Mouse (Mus musculus): ENCODE measurements around the gene Sppl2a. TPM values are rescaled to one million over a fixed set of nuclear protein-coding genes. Genes with fewer than 3 reads are reported as not detected.
A peak's percentile ranks its signal among the peaks of the same experiment; 100 is the strongest.
"Not testable (repeated sequence)": the region's sequence is repeated elsewhere in the genome, so short reads cannot be mapped to it uniquely, and the experiment has no call there.

The Sppl2a gene
- polyA plus RNA-seq (2015; fragmentation: Nextera tagmentation; extraction: Ambion mirVana) = 48.3 and 48.4 TPM in 2 replicates

DNA sequence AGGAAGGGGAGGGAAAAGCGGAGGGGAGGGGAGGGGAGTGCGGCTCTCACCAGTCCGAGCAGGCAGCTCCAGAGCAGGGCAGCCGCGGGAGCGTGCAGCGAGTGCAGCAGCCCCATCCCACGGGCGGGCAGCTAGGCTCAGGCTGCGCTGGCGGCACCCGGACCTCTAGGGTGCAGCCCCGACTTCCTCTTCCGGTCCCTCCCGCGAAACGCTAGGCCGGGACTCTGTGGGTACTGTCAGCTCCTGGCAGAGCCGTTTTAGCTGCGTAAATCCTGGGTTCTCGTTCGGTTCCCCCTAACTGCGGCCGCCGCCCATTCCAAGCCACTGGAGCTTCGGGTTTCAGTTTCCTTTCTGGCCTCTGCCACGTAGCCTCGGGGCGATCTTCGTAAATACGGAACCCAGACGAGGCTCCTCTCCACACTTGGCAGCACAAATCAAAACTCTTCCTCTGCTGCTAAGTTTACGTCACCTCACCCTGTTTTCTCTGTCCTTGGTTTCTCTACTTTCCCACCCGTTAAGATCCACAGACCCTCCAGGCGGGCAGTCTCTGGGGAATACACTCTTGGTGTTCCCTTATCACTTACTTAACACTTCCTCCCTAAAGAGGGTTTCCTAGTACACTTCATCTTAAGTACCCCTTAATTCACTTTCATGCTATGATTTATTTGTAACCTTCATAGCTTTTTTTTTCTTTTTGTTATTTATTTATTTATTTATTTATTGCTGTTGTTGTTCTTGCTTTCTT is at the start of gene Sppl2a:
Gene Sppl2a, minus strand, starts transcription at position 339 of the 745 bp plus-strand sequence.
- peak within 1 kb of the TSS; percentile 57 for H3K4me2 ChIP-seq
- H3K27me3 ChIP-seq (replicated peaks) = no peaks in the 10 kb centered on the region
- H3K9me3 ChIP-seq = no peaks in the 10 kb centered on the region
- ATAC-seq (ENCODE audit: insufficient read depth, low FRiP score, low read depth) = peak; percentile 99
- no peaks in the 10 kb centered on the region; the same call in 1 of the 2 replicates for H3K4me1 ChIP-seq
- no peaks in the 10 kb centered on the region for H3K36me3 ChIP-seq
- H3K4me3 ChIP-seq (replicated peaks) = peak within 1 kb of the TSS; percentile 67
- peak within 1 kb of the TSS; percentile 99 for H3K27ac ChIP-seq
- H3K9ac ChIP-seq = peak within 1 kb of the TSS; percentile 66
- under 1% methylated on average over 35 of the region's 35 CpGs for WGBS

DNA sequence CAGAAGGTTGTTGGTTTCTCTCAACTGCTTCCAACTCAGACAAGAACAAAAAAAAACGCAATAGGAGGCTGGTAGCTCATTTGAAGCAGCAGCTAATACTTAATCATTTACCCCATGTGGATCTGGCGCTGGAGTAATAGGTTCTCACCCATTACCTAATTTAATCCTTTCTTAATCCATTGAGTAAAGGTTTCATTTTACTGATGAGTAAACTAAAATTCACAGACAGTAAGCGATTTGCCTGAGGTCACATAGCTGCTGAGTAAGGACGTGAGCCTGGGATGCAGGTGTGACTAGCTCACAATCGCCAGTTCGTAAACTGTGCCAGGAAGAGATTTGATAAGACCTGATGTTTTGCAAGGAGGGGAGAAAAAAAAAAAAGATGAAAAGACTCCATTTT is 44.4 kb upstream of the Sppl2a start:
- Histone ChIP-seq H3K9me3 (no peaks in the 10 kb centered on the region), H3K4me3 (replicated peaks) (no peak overlapping the region), H3K9ac (no peak overlapping the region), H3K27ac (no peak overlapping the region), H3K4me1 (no peaks in the 10 kb centered on the region), H3K4me2 (no peak overlapping the region), H3K36me3 (no peaks in the 10 kb centered on the region), H3K27me3 (replicated peaks) (no peaks in the 10 kb centered on the region)
- 59% methylated on average over 6 of the region's 6 CpGs for WGBS
- ATAC-seq (ENCODE audit: insufficient read depth, low FRiP score, low read depth) = no peak

DNA sequence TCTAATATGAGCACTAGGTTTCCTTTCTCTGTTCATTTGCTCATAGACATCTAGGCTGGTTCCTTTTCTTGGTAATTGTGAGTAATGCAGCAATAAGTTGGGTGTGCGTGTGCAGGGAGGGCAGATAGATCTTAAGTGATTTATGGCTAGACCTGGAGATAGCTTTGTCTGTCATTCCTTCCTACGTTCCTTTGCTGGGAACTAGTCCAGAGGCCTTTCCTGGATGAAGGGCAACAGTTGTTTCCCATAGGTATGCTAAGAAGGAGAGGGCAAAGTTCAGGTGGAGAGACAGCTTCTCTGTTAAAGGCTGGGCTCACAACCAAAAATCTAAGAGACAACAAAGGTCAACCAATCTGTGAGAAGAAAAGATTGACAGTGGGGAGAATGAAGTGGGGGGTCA is 28.7 kb upstream of the Sppl2a start:
- Histone ChIP-seq H3K9me3 (no peaks in the 10 kb centered on the region), H3K36me3 (no peaks in the 10 kb centered on the region), H3K27me3 (replicated peaks) (no peaks in the 10 kb centered on the region), H3K4me2 (no peak overlapping the region), H3K4me3 (replicated peaks) (no peak overlapping the region), H3K4me1 (no peaks in the 10 kb centered on the region), H3K9ac (no peak overlapping the region), H3K27ac (no peak overlapping the region)
- 60% methylated on average over 2 of the region's 2 CpGs for WGBS
- no peak for ATAC-seq (ENCODE audit: insufficient read depth, low FRiP score, low read depth)

DNA sequence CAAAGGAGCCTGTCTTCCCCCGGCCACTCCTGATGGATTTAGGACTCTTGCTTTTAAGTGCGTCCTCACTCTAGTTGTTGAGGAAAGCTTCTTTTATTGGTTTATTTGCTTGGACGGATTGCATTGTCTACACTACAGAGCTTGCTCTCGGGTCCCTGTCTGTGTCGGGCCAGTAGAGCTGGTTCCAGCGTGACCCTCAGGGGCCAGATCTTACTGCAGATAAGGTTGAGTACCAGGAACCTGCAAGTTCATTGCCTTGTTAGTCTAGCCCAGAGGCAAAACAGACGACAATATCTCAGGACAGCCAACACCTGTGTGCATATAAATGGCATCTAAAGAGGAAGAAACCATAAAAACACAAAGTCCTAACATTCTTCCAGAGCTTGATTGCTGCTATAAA is 22.6 kb upstream of the Sppl2a start:
- H3K4me2 ChIP-seq = no peak overlapping the region

DNA sequence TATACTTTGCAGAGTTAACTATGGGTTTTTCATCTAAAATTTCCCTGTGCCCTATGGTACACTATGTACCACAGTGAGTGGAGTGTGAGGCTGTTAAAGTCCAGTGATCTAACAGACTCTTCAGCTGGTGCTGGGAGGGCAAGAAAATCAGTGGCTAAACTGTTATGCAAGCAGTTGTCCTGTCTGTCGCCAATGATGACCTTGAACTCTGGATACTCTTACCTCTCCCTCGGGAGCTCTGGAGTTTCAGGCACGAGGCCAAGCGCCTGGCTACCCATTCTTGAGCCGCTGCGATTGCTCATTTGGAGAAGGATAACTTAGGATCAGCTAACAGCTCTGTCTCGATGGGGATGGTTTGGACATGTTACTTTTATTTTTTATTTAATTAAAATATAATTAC is 18.1 kb upstream of the Sppl2a start:
- WGBS = 67% methylated on average over 7 of the region's 7 CpGs
- Histone ChIP-seq H3K36me3 (no peaks in the 10 kb centered on the region), H3K4me2 (no peak overlapping the region)

More for the DNA sequence above, 22.6 kb upstream of the Sppl2a start:
- WGBS = 56% methylated on average over 7 of the region's 7 CpGs
- Histone ChIP-seq H3K36me3 (no peaks in the 10 kb centered on the region), H3K4me3 (replicated peaks) (no peak overlapping the region), H3K27ac (no peak overlapping the region), H3K27me3 (replicated peaks) (no peaks in the 10 kb centered on the region), H3K9me3 (no peaks in the 10 kb centered on the region), H3K9ac (no peak overlapping the region), H3K4me1 (no peaks in the 10 kb centered on the region)
- ATAC-seq (ENCODE audit: insufficient read depth, low FRiP score, low read depth) = no peak

DNA sequence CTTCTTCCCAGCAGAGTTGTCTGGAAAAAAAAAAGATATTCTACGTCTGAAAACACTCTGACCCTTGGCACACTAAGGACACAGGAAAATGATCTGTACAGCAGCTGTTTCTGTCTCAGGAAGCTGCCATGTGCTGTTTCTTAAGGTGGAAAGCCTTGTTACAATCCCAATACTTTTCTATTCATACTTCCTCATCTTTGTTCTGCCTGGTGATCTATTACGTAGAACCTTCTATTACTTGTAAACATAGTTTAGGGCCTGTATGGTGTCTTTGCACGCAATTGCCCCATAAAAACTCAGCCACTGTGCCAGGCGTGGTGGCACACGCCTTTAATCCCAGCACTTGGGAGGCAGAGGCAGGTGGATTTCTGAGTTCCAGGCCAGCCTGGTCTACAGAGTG is 17.4 kb upstream of the Sppl2a start:
- no peaks in the 10 kb centered on the region for H3K27me3 ChIP-seq (replicated peaks)
- H3K4me2 ChIP-seq = no peak overlapping the region
- ATAC-seq (ENCODE audit: insufficient read depth, low FRiP score, low read depth) = no peak
- H3K9ac ChIP-seq = no peak overlapping the region
- H3K27ac ChIP-seq = no peak overlapping the region
- H3K9me3 ChIP-seq = no peaks in the 10 kb centered on the region
- H3K4me1 ChIP-seq = no peaks in the 10 kb centered on the region
- H3K36me3 ChIP-seq = no peaks in the 10 kb centered on the region
- WGBS = 70% methylated on average over 5 of the region's 5 CpGs
- H3K4me3 ChIP-seq (replicated peaks) = no peak overlapping the region

More for the DNA sequence above, 18.1 kb upstream of the Sppl2a start:
- no peak for ATAC-seq (ENCODE audit: insufficient read depth, low FRiP score, low read depth)
- Histone ChIP-seq H3K27ac (no peak overlapping the region), H3K27me3 (replicated peaks) (no peaks in the 10 kb centered on the region), H3K9me3 (no peaks in the 10 kb centered on the region), H3K4me1 (no peaks in the 10 kb centered on the region), H3K9ac (no peak overlapping the region), H3K4me3 (replicated peaks) (no peak overlapping the region)

DNA sequence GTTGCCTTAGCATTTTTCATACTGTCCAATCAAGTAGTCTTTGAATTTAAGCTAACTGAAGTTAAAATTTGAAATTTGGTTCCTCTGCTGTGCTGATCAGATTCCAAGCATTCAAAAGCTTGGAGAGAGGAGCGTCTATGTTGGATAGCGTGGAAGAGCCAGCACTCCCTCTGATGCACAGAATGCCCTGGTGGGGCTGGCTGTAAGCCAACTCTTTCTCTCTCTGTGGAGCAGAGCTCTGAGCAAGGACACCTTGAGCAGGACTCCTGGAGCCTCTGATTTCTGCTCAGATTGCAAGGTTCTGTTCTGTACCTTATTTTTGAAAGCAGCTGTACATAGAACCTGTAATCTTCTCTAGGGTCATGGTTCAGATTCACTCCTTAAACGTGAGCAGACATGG is 16.8 kb upstream of the Sppl2a start:
- no peak overlapping the region for H3K27ac ChIP-seq
- H3K4me3 ChIP-seq (replicated peaks) = no peak overlapping the region
- no peak for ATAC-seq (ENCODE audit: insufficient read depth, low FRiP score, low read depth)
- H3K9me3 ChIP-seq = no peaks in the 10 kb centered on the region
- H3K9ac ChIP-seq = no peak overlapping the region
- H3K4me1 ChIP-seq = no peaks in the 10 kb centered on the region
- no peaks in the 10 kb centered on the region for H3K27me3 ChIP-seq (replicated peaks)
- WGBS = 42% methylated on average over 3 of the region's 3 CpGs
- no peak overlapping the region for H3K4me2 ChIP-seq
- H3K36me3 ChIP-seq = no peaks in the 10 kb centered on the region

DNA sequence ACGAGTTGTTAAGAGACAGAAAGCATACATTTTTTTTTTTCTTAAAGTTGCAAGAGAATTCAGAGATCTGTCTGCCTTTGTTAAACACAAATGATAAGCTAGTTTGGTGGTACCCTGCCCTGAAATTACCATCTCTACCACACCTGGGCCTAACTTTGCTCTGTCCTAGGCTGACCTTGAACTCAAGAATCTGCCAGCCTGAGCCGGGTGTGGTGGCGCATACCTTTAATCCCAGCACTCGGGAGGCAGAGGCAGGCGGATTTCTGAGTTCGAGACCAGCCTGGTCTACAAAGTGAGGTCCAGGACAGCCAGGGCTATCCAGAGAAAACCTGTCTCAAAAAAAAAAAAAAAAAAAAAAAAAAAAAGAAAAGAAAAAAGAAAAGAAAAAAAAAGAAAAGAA is 16.3 kb upstream of the Sppl2a start:
- 77% methylated on average over 6 of the region's 6 CpGs for WGBS
- not testable (repeated sequence) for H3K4me1 ChIP-seq; H3K4me3 ChIP-seq (replicated peaks); H3K36me3 ChIP-seq; ATAC-seq (ENCODE audit: insufficient read depth, low FRiP score, low read depth); H3K27ac ChIP-seq; H3K9ac ChIP-seq; H3K27me3 ChIP-seq (replicated peaks); H3K9me3 ChIP-seq; H3K4me2 ChIP-seq

DNA sequence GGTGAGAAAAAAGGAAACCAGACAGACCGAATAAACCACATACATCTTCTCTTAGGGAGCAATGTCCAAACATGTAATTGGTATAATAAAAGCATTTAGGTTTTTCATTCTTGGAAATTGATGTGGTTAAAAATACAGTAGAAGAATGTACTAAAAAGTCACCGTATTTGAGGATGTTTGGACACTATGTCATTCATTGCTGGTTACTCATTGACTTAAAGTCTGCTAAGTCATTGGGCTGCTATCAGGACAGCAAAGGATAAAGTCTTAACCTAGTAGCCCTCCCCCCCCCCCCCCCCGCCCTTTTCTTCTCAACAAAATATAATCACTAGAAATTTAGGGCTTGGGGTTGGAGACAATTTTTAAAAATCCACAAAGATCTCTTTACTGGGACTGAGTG is 15.2 kb upstream of the Sppl2a start:
- Histone ChIP-seq H3K4me1 (no peaks in the 10 kb centered on the region), H3K9me3 (no peaks in the 10 kb centered on the region), H3K36me3 (no peaks in the 10 kb centered on the region), H3K9ac (no peak overlapping the region), H3K4me3 (replicated peaks) (no peak overlapping the region), H3K27ac (no peak overlapping the region), H3K27me3 (replicated peaks) (no peaks in the 10 kb centered on the region), H3K4me2 (no peak overlapping the region)
- ATAC-seq (ENCODE audit: insufficient read depth, low FRiP score, low read depth) = no peak
- 80% methylated on average over 2 of the region's 3 CpGs for WGBS

DNA sequence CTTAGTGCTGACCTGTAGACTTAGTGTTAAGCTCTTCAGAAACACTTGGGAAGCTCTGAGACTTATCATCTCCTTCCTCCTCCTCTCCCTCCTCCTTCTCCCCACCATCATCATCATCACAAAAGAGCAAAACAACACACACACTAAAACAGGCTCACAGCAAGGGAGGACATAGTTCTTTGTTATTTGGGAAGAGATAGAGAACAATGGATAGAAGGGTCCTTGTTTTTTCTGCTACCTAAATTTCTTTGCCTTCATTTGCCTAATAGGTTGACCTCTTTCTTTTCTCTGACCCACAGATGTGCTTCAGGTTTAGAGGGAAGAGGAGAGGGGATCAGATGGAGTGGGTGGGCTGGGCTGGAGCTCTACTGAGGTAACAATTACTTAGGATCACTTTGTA is 14.6 kb upstream of the Sppl2a start:
- H3K36me3 ChIP-seq = no peaks in the 10 kb centered on the region
- no peak for ATAC-seq (ENCODE audit: insufficient read depth, low FRiP score, low read depth)
- no peak overlapping the region for H3K27ac ChIP-seq
- H3K27me3 ChIP-seq (replicated peaks) = no peaks in the 10 kb centered on the region
- H3K4me3 ChIP-seq (replicated peaks) = no peak overlapping the region
- no peak overlapping the region for H3K9ac ChIP-seq
- H3K9me3 ChIP-seq = no peaks in the 10 kb centered on the region
- H3K4me1 ChIP-seq = no peaks in the 10 kb centered on the region
- no peak overlapping the region for H3K4me2 ChIP-seq

DNA sequence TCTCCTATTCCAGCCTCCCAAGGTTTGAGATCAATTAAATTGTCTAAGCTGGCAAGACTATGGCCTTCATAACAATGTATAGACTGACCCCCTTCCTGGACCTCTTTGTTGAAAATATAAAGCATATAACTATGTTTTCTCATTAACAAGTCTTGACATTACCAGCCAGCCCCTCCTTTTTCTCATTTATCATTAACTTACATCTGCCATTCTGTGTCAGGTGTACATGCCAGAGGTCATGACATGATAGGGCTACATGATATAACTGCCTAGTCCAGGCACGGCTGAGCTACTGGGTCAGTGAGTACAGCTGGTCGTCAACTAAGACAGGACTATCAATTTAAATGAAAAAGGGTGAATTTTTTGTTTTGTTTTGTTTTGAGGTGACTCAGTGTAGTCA is 10.2 kb upstream of the Sppl2a start:
- Histone ChIP-seq H3K36me3 (no peaks in the 10 kb centered on the region), H3K9ac (no peak overlapping the region), H3K27ac (no peak overlapping the region), H3K9me3 (no peaks in the 10 kb centered on the region), H3K4me1 (no peaks in the 10 kb centered on the region), H3K27me3 (replicated peaks) (no peaks in the 10 kb centered on the region), H3K4me3 (replicated peaks) (no peak overlapping the region), H3K4me2 (no peak overlapping the region)
- no peak for ATAC-seq (ENCODE audit: insufficient read depth, low FRiP score, low read depth)
- 72% methylated on average over 2 of the region's 2 CpGs for WGBS

DNA sequence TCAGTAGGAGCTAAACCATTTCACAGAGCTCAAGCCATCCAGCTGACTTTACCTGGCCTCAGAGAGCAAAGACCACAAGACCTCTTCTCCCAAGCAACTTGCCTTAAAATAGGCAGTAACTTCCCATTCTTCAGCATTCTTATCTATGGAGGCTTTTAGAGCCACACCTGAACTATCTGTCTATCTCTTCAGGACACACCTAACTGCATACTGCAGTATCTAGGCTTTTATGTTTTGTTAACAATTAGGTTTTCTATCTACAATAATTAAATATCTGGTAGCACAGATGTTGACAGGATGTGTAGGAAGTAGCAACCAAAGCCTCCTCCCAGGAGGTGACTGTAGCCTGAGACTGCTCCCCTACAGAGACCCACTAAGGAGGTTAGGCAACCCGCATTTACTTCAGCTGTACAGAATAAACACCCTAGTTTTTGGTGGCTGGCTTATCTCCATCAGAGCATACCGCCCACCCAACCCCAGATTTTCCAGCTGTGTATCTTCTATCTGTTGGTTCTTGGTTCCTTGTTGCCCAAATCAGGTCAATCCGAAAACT is 7.4 kb upstream of the Sppl2a start:
- WGBS = 66% methylated on average over 3 of the region's 3 CpGs
- H3K9ac ChIP-seq = no peak overlapping the region
- H3K4me2 ChIP-seq = no peak overlapping the region
- no peak overlapping the region for H3K4me3 ChIP-seq (replicated peaks)
- no peak overlapping the region for H3K27ac ChIP-seq
- no peaks in the 10 kb centered on the region for H3K9me3 ChIP-seq
- no peak for ATAC-seq (ENCODE audit: insufficient read depth, low FRiP score, low read depth)
- no peaks in the 10 kb centered on the region for H3K4me1 ChIP-seq
- no peaks in the 10 kb centered on the region for H3K36me3 ChIP-seq
- no peaks in the 10 kb centered on the region for H3K27me3 ChIP-seq (replicated peaks)
